Mouse (Mus musculus) CH12.LX (cell line): ENCODE measurements around the gene Skint4. TPM values are rescaled to one million over a fixed set of nuclear protein-coding genes. Genes with fewer than 3 reads are reported as not detected.

ENCODE experiments used
- DNase-seq: peaks from one replicate; pipeline ENCODE4 v3.0.0-alpha.2; 2013; ENCODE audit errors: extremely low read depth
- H3K27ac ChIP-seq: 2 replicates; pipeline ENCODE4 v1.5.1; 2012; ENCODE audit warnings: low read depth, mild to moderate bottlenecking, control low read depth, moderate library complexity; ENCODE audit not compliant: insufficient read depth
- H3K27me3 ChIP-seq: replicated peaks from 2 replicates; pipeline ENCODE3; 2012; ENCODE audit warnings: inconsistent platforms
- H3K36me3 ChIP-seq, 2 experiments: replicated peaks in 1 of 2; 2 replicates each; pipeline versions ENCODE3 to v1.6.1; 2012; ENCODE audit warnings: inconsistent platforms in 1 of 2, low read length in 1 of 2, mild to moderate bottlenecking in 1 of 2, mixed read lengths in 1 of 2, moderate library complexity in 1 of 2; ENCODE audit not compliant: control insufficient read depth in 1 of 2, insufficient read depth in 1 of 2
- H3K4me1 ChIP-seq, 2 experiments: 2 replicates each; pipeline ENCODE4 v1.6.1; 2012; ENCODE audit warnings: inconsistent platforms in 1 of 2, moderate library complexity in 1 of 2; ENCODE audit not compliant: insufficient read depth in 2 of 2, control insufficient read depth in 1 of 2
- H3K4me2 ChIP-seq: 2 replicates; pipeline ENCODE4 v1.6.1; 2012; ENCODE audit warnings: low read depth, mild to moderate bottlenecking, control low read depth; ENCODE audit not compliant: poor library complexity, insufficient read depth, severe bottlenecking
- H3K4me3 ChIP-seq, 3 experiments: fragments of 150-350 bp in 1 of 3; sonication (generic) in 1 of 3; replicated peaks in 1 of 3; 2 replicates each; pipeline versions ENCODE3 to v1.5.1; 2011 to 2012; ENCODE audit warnings: low read depth in 2 of 3, low read length in 2 of 3, mild to moderate bottlenecking in 2 of 3, moderate library complexity in 2 of 3, control low read depth in 1 of 3, improper control_type of control experiment in 1 of 3, inconsistent platforms in 1 of 3, mixed read lengths in 1 of 3; ENCODE audit not compliant: poor library complexity in 1 of 3
- H3K79me2 ChIP-seq: replicated peaks from 2 replicates; pipeline ENCODE4 v1.6.1; 2012; ENCODE audit warnings: mild to moderate bottlenecking, moderate library complexity; ENCODE audit not compliant: control insufficient read depth, poor library complexity, insufficient read depth, severe bottlenecking; ENCODE audit errors: extremely low read depth
- H3K9ac ChIP-seq: 2 replicates; pipeline ENCODE4 v1.6.1; 2012; ENCODE audit warnings: low read depth, mild to moderate bottlenecking, control low read depth, moderate library complexity; ENCODE audit not compliant: insufficient read depth
- H3K9me3 ChIP-seq: replicated peaks from 2 replicates; pipeline ENCODE3; 2012; ENCODE audit warnings: low read length, inconsistent platforms, mixed read lengths
- CHD1 ChIP-seq: IDR thresholded peaks from 2 replicates; pipeline ENCODE4 v1.6.1; 2012; ENCODE audit warnings: low read depth, low read length, improper control_type of control experiment, inconsistent platforms
- MXI1 ChIP-seq: IDR thresholded peaks from 2 replicates; pipeline ENCODE4 v1.6.1; 2011; ENCODE audit warnings: mild to moderate bottlenecking, low read depth, low read length, improper control_type of control experiment
- MYC ChIP-seq: IDR thresholded peaks from 2 replicates; pipeline ENCODE4 v1.6.1; 2011; ENCODE audit warnings: low read depth, mild to moderate bottlenecking, improper control_type of control experiment, low read length
- ZNF384 ChIP-seq: IDR thresholded peaks from 2 replicates; pipeline ENCODE4 v1.6.1; 2012; ENCODE audit warnings: low read depth, low read length, improper control_type of control experiment, inconsistent platforms
- dilution Hi-C: fragments of 300-500 bp; cut with MboI; formaldehyde crosslinking; loops from 2 replicates; pipeline ENCODE4 v1.14.3; 2020; ENCODE audit warnings: low sequenced_read_pairs; ENCODE audit not compliant: extremely low pct_unique_long_range_greater_than_20kb, extremely low pct_ligation_motif_present
- in situ Hi-C: fragments of 300-500 bp; cut with MboI; formaldehyde crosslinking; loops from 3 replicates; pipeline ENCODE4 v1.14.3; 2019; ENCODE audit warnings: low sequenced_read_pairs, low pct_ligation_motif_present, low pct_unique_long_range_greater_than_20kb, mixed read lengths
- polyA plus RNA-seq: library from polyadenylated mRNA; unstranded; fragments of >175 nt; gene quantifications from 2 replicates; pipeline ENCODE4 v1.2.1, GENCODE M21; 2012; ENCODE audit warnings: low read depth; ENCODE audit not compliant: insufficient read length
- total RNA-seq, 2 experiments: library from RNA; depleted of rRNA; stranded (reverse); fragments of 300-350 nt in 1 of 2; fragments of >200 nt in 1 of 2; gene quantifications; 2 replicates each; pipeline ENCODE4 v1.2.3; 2012 to 2014

The Skint4 gene
- total RNA-seq (2012; rRNA removed) (not detected in 2 replicates), total RNA-seq (2014; rRNA removed) (0.09 TPM in 1 of 2 replicates, not detected in the other), polyA plus RNA-seq (not detected in 2 replicates)

DNA sequence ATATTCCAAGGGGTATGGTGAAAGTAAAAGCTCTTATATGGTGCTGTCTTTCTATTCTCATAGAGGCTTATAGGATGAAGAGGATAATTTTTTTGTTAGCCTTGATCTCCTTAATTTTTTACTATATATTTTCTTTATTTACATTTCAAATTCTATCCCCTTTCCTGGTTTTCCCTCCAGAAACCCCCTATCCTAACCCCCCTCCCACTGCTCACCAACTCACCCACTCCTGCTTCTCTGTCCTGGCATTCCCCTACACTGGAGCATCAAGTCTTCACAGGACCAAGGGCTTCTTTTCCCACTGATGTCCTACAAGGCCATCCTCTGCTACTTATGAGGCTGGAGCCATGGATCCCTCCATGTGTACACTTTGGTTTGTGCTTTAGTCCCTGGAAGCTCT lies at the start of gene Skint4:
Skint4 (plus strand) TSS at position 301 of the 400 bp plus-strand sequence.
- Histone ChIP-seq H3K79me2 (no peaks in the 10 kb centered on the region), H3K9ac (no peak within 1 kb of the TSS), H3K4me2 (no peak within 1 kb of the TSS), H3K27me3 (no peaks in the 10 kb centered on the region), H3K4me1 (no peaks in the 10 kb centered on the region), H3K4me3 (no peak within 1 kb of the TSS), H3K27ac (no peak within 1 kb of the TSS), H3K36me3 (no peaks in the 10 kb centered on the region), H3K9me3 (no peaks in the 10 kb centered on the region)
- dilution Hi-C loops (no loop called here), in situ Hi-C loops (no loop called here)
- TF ChIP-seq ZNF384 (no peak), MXI1 (no peak), CHD1 (no peak), MYC (no peak)
- no peak for DNase-seq

Other genes starting within 250 kb of the Skint4 start
- 2.4 and 2.6 TPM in 2 replicates for gene Slc5a9, start 169.1 kb upstream of the Skint4 start, total RNA-seq (2012; rRNA removed)
- 9.3 and 9.6 TPM in 2 replicates for gene Slc5a9, start 169.1 kb upstream of the Skint4 start, total RNA-seq (2014; rRNA removed)
- 2.8 and 3.5 TPM in 2 replicates for gene Slc5a9, start 169.1 kb upstream of the Skint4 start, polyA plus RNA-seq
- gene Skint8, start 152.6 kb upstream of the Skint4 start, total RNA-seq (2012; rRNA removed), result not detected in 2 replicates
- not detected in 2 replicates for gene Skint8, start 152.6 kb upstream of the Skint4 start, total RNA-seq (2014; rRNA removed)
- gene Skint8, start 152.6 kb upstream of the Skint4 start, polyA plus RNA-seq, result not detected in 2 replicates
- not detected in 2 replicates for gene Skint7, start 99.1 kb upstream of the Skint4 start, total RNA-seq (2012; rRNA removed)
- gene Skint7, start 99.1 kb upstream of the Skint4 start, total RNA-seq (2014; rRNA removed), result not detected in 2 replicates
- gene Skint7, start 99.1 kb upstream of the Skint4 start, polyA plus RNA-seq, result not detected in 2 replicates
- not detected in 2 replicates for gene Skint1, start 65.7 kb upstream of the Skint4 start, total RNA-seq (2012; rRNA removed)
- not detected in 2 replicates for gene Skint1, start 65.7 kb upstream of the Skint4 start, total RNA-seq (2014; rRNA removed)
- gene Skint1, start 65.7 kb upstream of the Skint4 start, polyA plus RNA-seq, result not detected in 2 replicates
- gene Skint3, start 160.2 kb downstream of the Skint4 start, total RNA-seq (2012; rRNA removed), result not detected in 2 replicates
- not detected in 2 replicates for gene Skint3, start 160.2 kb downstream of the Skint4 start, total RNA-seq (2014; rRNA removed)
- not detected in 2 replicates for gene Skint3, start 160.2 kb downstream of the Skint4 start, polyA plus RNA-seq